Mouse (Mus musculus) bone marrow, adult 2 months (tissue): ENCODE data around the gene Btbd1.
A peak's percentile ranks its signal among the peaks of the same experiment; 100 is the strongest.

ENCODE experiments used
- CTCF ChIP-seq: fragments of 200-500 bp; IDR thresholded peaks from 2 replicates; pipeline ENCODE4 v1.5.1; 2011; ENCODE audit warnings: low read length, control low read depth; ENCODE audit not compliant: control insufficient read depth, insufficient read depth
- POLR2A ChIP-seq: fragments of 200-500 bp; IDR thresholded peaks from 2 replicates; pipeline ENCODE4 v1.6.1; 2011; ENCODE audit warnings: low read depth, mild to moderate bottlenecking, control low read depth, low read length, borderline replicate concordance; ENCODE audit not compliant: control insufficient read depth

DNA sequence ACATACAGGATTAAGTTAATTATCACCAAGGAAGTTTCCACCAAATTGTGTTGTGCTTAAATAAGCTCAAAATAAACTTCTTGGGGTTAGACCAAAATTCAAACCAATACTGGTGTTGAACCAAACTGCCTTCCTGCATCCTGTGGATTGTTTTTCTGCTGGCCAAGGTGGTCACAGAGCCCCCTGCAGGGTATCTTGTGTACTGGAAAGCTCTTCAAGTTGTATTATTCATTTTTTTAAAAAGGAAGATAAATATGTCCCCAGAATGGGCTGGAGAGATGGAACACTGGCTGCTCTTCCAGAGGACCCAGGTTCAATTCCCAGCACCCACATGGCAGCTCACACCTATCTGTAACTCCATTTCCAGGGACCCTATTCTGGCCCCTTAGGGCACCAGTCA, 5.6 kb upstream of the Btbd1 start:
- peak; percentile 3; the same call in 1 of the 2 replicates for TF ChIP-seq CTCF
- TF ChIP-seq POLR2A = no peak
